Mouse (Mus musculus) heart, embryonic 16.5 days (tissue): Measurements from ENCODE around the gene 4930455H04Rik. TPM values are rescaled to one million over a fixed set of nuclear protein-coding genes. Genes with fewer than 3 reads are reported as not detected.

Source experiments
- polyA plus RNA-seq: library from polyadenylated mRNA; unstranded; fragments of >200 nt; fragmentation: Nextera tagmentation; extraction: Ambion mirVana; gene quantifications from 2 replicates; pipeline ENCODE4 v1.2.1, GENCODE M21; 2015

The 4930455H04Rik gene
- polyA plus RNA-seq, 1 experiment from 2014 or later: 0.14 TPM

Other genes starting within 250 kb of the 4930455H04Rik start
- gene Agl, start 160.1 kb upstream of the 4930455H04Rik start, polyA plus RNA-seq: 155 and 157 TPM in 2 replicates
- 13.8 and 21.9 TPM in 2 replicates for gene Frrs1, start 108.8 kb upstream of the 4930455H04Rik start, polyA plus RNA-seq
- 16.3 and 19.8 TPM in 2 replicates for gene Palmd, start 720 bp downstream of the 4930455H04Rik start, polyA plus RNA-seq